Mouse (Mus musculus): ENCODE results near the gene Acy3. TPM values are rescaled to one million over a fixed set of nuclear protein-coding genes. Genes with fewer than 3 reads are reported as not detected.

The Acy3 gene
- polyA plus RNA-seq, 1 experiment from 2014 or later, result 2.5 TPM

GRCm38 (mm10) chr19:4001752-4002151, 15.4 kb downstream of the Acy3 start:
- Histone ChIP-seq H3K4me2 (replicated peaks; ENCODE audit: low read depth, low read length) (no peak overlapping the region), H3K27me3 (ENCODE audit: control insufficient read depth, insufficient read depth, low read length) (no peaks in the 10 kb centered on the region), H3K4me3 (ENCODE audit: low read depth, low read length) (no peak overlapping the region), H3K9me3 (ENCODE audit: control insufficient read depth, low read length) (no peaks in the 10 kb centered on the region), H3K27ac (ENCODE audit: low read depth, low read length) (no peak overlapping the region), H3K4me1 (replicated peaks; ENCODE audit: control insufficient read depth, insufficient read depth, low read length) (peaks cover 3% of the 10 kb centered on the region), H3K36me3 (ENCODE audit: control insufficient read depth, insufficient read depth, low read length) (no peaks in the 10 kb centered on the region), H3K9ac (ENCODE audit: low read depth, low read length) (no peak overlapping the region; the same call in 1 of the 2 replicates)
- ATAC-seq (ENCODE audit: low FRiP score) (no peak), DNase-seq (ENCODE audit: low spot score) (no peak)
- 90% methylated on average over 5 of the region's 5 CpGs for WGBS

DNA sequence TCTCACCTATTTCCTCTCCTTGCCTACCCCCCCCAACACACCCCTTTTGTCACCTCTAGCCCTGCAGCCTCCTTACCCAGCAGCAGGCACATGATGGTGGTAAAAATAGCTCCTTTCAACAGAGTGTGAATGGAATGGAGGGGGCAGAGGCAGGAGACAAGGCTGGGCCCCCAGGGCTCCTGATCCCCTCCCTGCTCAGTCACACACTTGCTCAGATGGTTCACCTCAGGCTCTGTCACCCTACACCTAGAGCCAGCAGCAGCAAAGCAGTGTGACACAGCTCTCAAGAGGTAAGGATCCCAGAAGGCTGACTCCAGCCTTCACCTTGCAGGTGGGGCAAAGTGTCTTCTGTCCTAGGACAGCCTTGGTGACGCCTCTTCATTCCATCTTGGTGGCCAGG, 16.7 kb downstream of the Acy3 start, which contains the start of gene Doc2g:
Gene Doc2g (plus strand): TSS at position 202 of the 400 bp plus-strand sequence.
- WGBS, result 71% methylated on average over 1 of the region's 1 CpGs

GRCm38 (mm10) chr19:4003641-4004040, 17.3 kb downstream of the Acy3 start:
- WGBS, result 81% methylated on average over 12 of the region's 12 CpGs
- Histone ChIP-seq H3K4me1 (replicated peaks; ENCODE audit: control insufficient read depth, insufficient read depth, low read length) (peaks cover 3% of the 10 kb centered on the region), H3K4me2 (replicated peaks; ENCODE audit: low read depth, low read length) (no peak overlapping the region), H3K9ac (ENCODE audit: low read depth, low read length) (no peak overlapping the region), H3K27ac (ENCODE audit: low read depth, low read length) (no peak overlapping the region), H3K4me3 (ENCODE audit: low read depth, low read length) (no peak overlapping the region), H3K36me3 (ENCODE audit: control insufficient read depth, insufficient read depth, low read length) (0 out of 2 replicates have a peak, but pooled peaks cover 3% of the 10 kb centered on the region), H3K9me3 (ENCODE audit: control insufficient read depth, low read length) (no peaks in the 10 kb centered on the region), H3K27me3 (ENCODE audit: control insufficient read depth, insufficient read depth, low read length) (no peaks in the 10 kb centered on the region)
- ATAC-seq (ENCODE audit: low FRiP score) (no peak), DNase-seq (ENCODE audit: low spot score) (no peak)

More for the DNA sequence above, 16.7 kb downstream of the Acy3 start, which contains the start of gene Doc2g:
- H3K9me3 ChIP-seq (ENCODE audit: control insufficient read depth, low read length), result no peaks in the 10 kb centered on the region
- H3K27me3 ChIP-seq (ENCODE audit: control insufficient read depth, insufficient read depth, low read length), result no peaks in the 10 kb centered on the region
- H3K36me3 ChIP-seq (ENCODE audit: control insufficient read depth, insufficient read depth, low read length), result no peaks in the 10 kb centered on the region
- no peak within 1 kb of the TSS for H3K4me3 ChIP-seq (ENCODE audit: low read depth, low read length)
- no peak within 1 kb of the TSS for H3K4me2 ChIP-seq (replicated peaks; ENCODE audit: low read depth, low read length)
- no peak for ATAC-seq (ENCODE audit: low FRiP score)
- H3K27ac ChIP-seq (ENCODE audit: low read depth, low read length), result no peak within 1 kb of the TSS
- peaks cover 3% of the 10 kb centered on the region for H3K4me1 ChIP-seq (replicated peaks; ENCODE audit: control insufficient read depth, insufficient read depth, low read length)
- H3K9ac ChIP-seq (ENCODE audit: low read depth, low read length), result no peak within 1 kb of the TSS
- no peak for DNase-seq (ENCODE audit: low spot score)

GRCm38 (mm10) chr19:4004331-4004730, 18.0 kb downstream of the Acy3 start:
- no peak overlapping the region for H3K27ac ChIP-seq (ENCODE audit: low read depth, low read length)
- DNase-seq (ENCODE audit: low spot score) (no peak), ATAC-seq (ENCODE audit: low FRiP score) (no peak)
- no peaks in the 10 kb centered on the region for H3K9me3 ChIP-seq (ENCODE audit: control insufficient read depth, low read length)
- WGBS, result 83% methylated on average over 15 of the region's 15 CpGs
- H3K27me3 ChIP-seq (ENCODE audit: control insufficient read depth, insufficient read depth, low read length), result no peaks in the 10 kb centered on the region
- no peak overlapping the region for H3K4me3 ChIP-seq (ENCODE audit: low read depth, low read length)
- H3K36me3 ChIP-seq (ENCODE audit: control insufficient read depth, insufficient read depth, low read length), result 0 out of 2 replicates have a peak, but pooled peaks cover 3% of the 10 kb centered on the region
- H3K4me1 ChIP-seq (replicated peaks; ENCODE audit: control insufficient read depth, insufficient read depth, low read length), result peaks cover 3% of the 10 kb centered on the region
- H3K9ac ChIP-seq (ENCODE audit: low read depth, low read length), result no peak overlapping the region
- no peak overlapping the region for H3K4me2 ChIP-seq (replicated peaks; ENCODE audit: low read depth, low read length)

- H3K27me3 ChIP-seq (ENCODE audit: control insufficient read depth, insufficient read depth, low read length), result no peaks in the 10 kb centered on the region
- H3K9ac ChIP-seq (ENCODE audit: low read depth, low read length), result no peak overlapping the region
- DNase-seq (ENCODE audit: low spot score) (no peak), ATAC-seq (ENCODE audit: low FRiP score) (no peak)
- WGBS, result 93% methylated on average over 9 of the region's 9 CpGs
- peaks cover 3% of the 10 kb centered on the region for H3K4me1 ChIP-seq (replicated peaks; ENCODE audit: control insufficient read depth, insufficient read depth, low read length)
- peaks cover 6% of the 10 kb centered on the region; the same call in 1 of the 2 replicates for H3K36me3 ChIP-seq (ENCODE audit: control insufficient read depth, insufficient read depth, low read length)
- no peaks in the 10 kb centered on the region for H3K9me3 ChIP-seq (ENCODE audit: control insufficient read depth, low read length)
- H3K4me3 ChIP-seq (ENCODE audit: low read depth, low read length), result no peak overlapping the region
- no peak overlapping the region for H3K4me2 ChIP-seq (replicated peaks; ENCODE audit: low read depth, low read length)
- H3K27ac ChIP-seq (ENCODE audit: low read depth, low read length), result no peak overlapping the region
Measured at GRCm38 (mm10) chr19:4005091-4005490, 18.7 kb downstream of the Acy3 start.

DNA sequence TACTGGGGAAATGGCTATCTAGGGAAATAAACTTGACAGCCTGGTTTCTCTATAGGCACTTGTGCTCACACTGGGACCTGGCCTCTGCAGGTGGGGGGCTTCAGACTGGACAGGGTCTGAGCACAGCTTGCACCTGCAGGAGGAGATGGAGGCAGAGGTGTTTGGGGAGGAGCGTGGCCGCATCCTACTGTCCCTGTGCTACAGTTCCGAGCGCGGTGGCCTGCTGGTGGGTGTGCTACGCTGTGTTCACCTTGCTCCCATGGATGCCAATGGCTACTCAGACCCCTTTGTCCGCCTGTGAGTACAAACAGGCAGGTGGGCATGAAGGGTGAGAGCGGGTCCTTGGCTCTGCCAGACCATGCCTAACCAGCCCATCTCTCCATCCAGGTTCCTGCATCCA, 19.6 kb downstream of the Acy3 start:
- DNase-seq (ENCODE audit: low spot score) (no peak), ATAC-seq (ENCODE audit: low FRiP score) (no peak)
- 98% methylated on average over 8 of the region's 8 CpGs for WGBS
- H3K9ac ChIP-seq (ENCODE audit: low read depth, low read length), result no peak overlapping the region
- no peaks in the 10 kb centered on the region for H3K9me3 ChIP-seq (ENCODE audit: control insufficient read depth, low read length)
- no peak overlapping the region for H3K4me3 ChIP-seq (ENCODE audit: low read depth, low read length)
- no peak overlapping the region for H3K4me2 ChIP-seq (replicated peaks; ENCODE audit: low read depth, low read length)
- peaks cover 3% of the 10 kb centered on the region for H3K4me1 ChIP-seq (replicated peaks; ENCODE audit: control insufficient read depth, insufficient read depth, low read length)
- H3K27ac ChIP-seq (ENCODE audit: low read depth, low read length), result no peak overlapping the region
- H3K36me3 ChIP-seq (ENCODE audit: control insufficient read depth, insufficient read depth, low read length), result peaks cover 6% of the 10 kb centered on the region; the same call in 1 of the 2 replicates
- no peaks in the 10 kb centered on the region for H3K27me3 ChIP-seq (ENCODE audit: control insufficient read depth, insufficient read depth, low read length)

DNA sequence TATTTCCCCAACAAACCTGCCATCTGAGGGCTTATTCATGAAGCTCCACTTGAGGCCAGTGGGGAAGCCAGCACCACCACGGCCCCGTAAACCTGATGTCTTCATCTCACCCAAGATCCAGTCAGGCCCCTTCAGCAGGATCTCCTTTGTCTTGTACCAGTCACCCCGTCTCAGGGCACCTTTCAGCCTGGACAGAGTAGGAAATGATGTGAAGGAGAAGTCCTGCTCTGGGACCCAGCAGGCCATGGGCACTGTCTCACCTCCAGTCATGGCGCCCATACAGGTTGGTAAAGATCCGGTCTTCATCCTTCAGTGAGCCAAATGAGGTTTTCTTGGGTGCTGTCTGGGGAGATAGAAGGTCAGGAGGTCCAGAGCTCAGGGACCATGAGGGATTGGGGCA, 24.7 kb downstream of the Acy3 start:
- DNase-seq (ENCODE audit: low spot score), result no peak
- peaks cover 6% of the 10 kb centered on the region; the same call in 1 of the 2 replicates for H3K36me3 ChIP-seq (ENCODE audit: control insufficient read depth, insufficient read depth, low read length)
- no peak overlapping the region for H3K9ac ChIP-seq (ENCODE audit: low read depth, low read length)
- no peaks in the 10 kb centered on the region for H3K9me3 ChIP-seq (ENCODE audit: control insufficient read depth, low read length)
- H3K4me1 ChIP-seq (replicated peaks; ENCODE audit: control insufficient read depth, insufficient read depth, low read length), result peaks cover 3% of the 10 kb centered on the region; the same call in 1 of the 2 replicates
- 98% methylated on average over 5 of the region's 5 CpGs for WGBS
- no peaks in the 10 kb centered on the region for H3K27me3 ChIP-seq (ENCODE audit: control insufficient read depth, insufficient read depth, low read length)
- no peak overlapping the region for H3K4me3 ChIP-seq (ENCODE audit: low read depth, low read length)
- ATAC-seq (ENCODE audit: low FRiP score), result no peak
- H3K27ac ChIP-seq (ENCODE audit: low read depth, low read length), result no peak overlapping the region
- H3K4me2 ChIP-seq (replicated peaks; ENCODE audit: low read depth, low read length), result no peak overlapping the region

DNA sequence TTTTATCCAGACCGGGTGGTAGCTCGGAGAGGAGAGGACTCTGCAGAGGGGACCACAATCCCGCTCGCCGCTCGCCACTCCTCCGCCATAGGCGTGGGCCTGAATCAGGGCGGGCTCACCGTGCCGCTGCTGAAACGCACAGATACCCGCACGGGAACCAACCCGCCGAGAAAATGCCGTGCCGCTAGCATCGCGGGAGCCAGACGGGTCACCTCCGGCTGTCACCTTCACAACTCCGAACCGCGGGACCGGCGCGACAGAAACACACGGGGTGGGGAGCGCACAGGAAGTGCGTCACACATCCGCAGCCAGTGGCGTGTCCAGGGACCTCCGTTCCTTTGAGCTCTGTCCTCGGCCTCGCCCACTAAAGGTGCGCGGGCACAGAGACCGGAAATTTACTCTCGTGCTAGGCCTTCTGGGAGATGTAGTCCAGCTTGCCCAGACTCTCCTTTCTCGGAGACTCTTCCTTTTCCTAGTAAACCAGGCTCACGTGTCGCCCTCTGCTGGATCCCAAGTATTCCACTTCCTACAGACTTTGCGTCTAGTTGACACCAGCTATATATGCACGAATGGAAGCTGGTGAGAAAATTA, 26.2 kb downstream of the Acy3 start, which contains the start of gene Ndufv1:
Gene Ndufv1 (minus strand): TSS at position 375 of the 591 bp plus-strand sequence.
- DNase-seq (ENCODE audit: low spot score) (peak; percentile 98), ATAC-seq (ENCODE audit: low FRiP score) (peak; percentile 99)
- peak within 1 kb of the TSS; percentile 63 for H3K9ac ChIP-seq (ENCODE audit: low read depth, low read length)
- H3K36me3 ChIP-seq (ENCODE audit: control insufficient read depth, insufficient read depth, low read length), result peaks cover 6% of the 10 kb centered on the region; the same call in 1 of the 2 replicates
- H3K9me3 ChIP-seq (ENCODE audit: control insufficient read depth, low read length), result no peaks in the 10 kb centered on the region
- H3K4me1 ChIP-seq (replicated peaks; ENCODE audit: control insufficient read depth, insufficient read depth, low read length), result peaks cover 3% of the 10 kb centered on the region; the same call in 1 of the 2 replicates
- H3K4me3 ChIP-seq (ENCODE audit: low read depth, low read length), result peak within 1 kb of the TSS; percentile 61
- WGBS, result under 1% methylated on average over 45 of the region's 45 CpGs
- H3K27ac ChIP-seq (ENCODE audit: low read depth, low read length), result no peak within 1 kb of the TSS
- H3K4me2 ChIP-seq (replicated peaks; ENCODE audit: low read depth, low read length), result peak within 1 kb of the TSS; percentile 56
- H3K27me3 ChIP-seq (ENCODE audit: control insufficient read depth, insufficient read depth, low read length), result no peaks in the 10 kb centered on the region

GRCm38 (mm10) chr19:4013066-4013465, 26.7 kb downstream of the Acy3 start:
- Histone ChIP-seq H3K27me3 (ENCODE audit: control insufficient read depth, insufficient read depth, low read length) (no peaks in the 10 kb centered on the region), H3K4me1 (replicated peaks; ENCODE audit: control insufficient read depth, insufficient read depth, low read length) (peaks cover 3% of the 10 kb centered on the region; the same call in 1 of the 2 replicates), H3K4me2 (replicated peaks; ENCODE audit: low read depth, low read length) (peak overlapping the region; percentile 23; the same call in 1 of the 2 replicates), H3K9ac (ENCODE audit: low read depth, low read length) (0 out of 2 replicates have a peak overlapping the region, but pooled peaks have one; percentile 37), H3K36me3 (ENCODE audit: control insufficient read depth, insufficient read depth, low read length) (peaks cover 6% of the 10 kb centered on the region; the same call in 1 of the 2 replicates), H3K4me3 (ENCODE audit: low read depth, low read length) (peak overlapping the region; percentile 61), H3K27ac (ENCODE audit: low read depth, low read length) (no peak overlapping the region), H3K9me3 (ENCODE audit: control insufficient read depth, low read length) (no peaks in the 10 kb centered on the region)
- no peak for DNase-seq (ENCODE audit: low spot score)
- 19% methylated on average over 9 of the region's 9 CpGs for WGBS
- ATAC-seq (ENCODE audit: low FRiP score), result peak; percentile 41; the same call in 1 of the 2 replicates

All from hindbrain, embryonic 11.5 days (tissue).